Mouse (Mus musculus) neural tube, embryonic 12.5 days (tissue): ENCODE measurements around the gene Hk1. TPM values are rescaled to one million over a fixed set of nuclear protein-coding genes. Genes with fewer than 3 reads are reported as not detected.

Source experiments
- ATAC-seq: fragments of 200-750 bp; cut with Nextera tagmentation; 2 replicates; pipeline ENCODE4 v1.8.0; 2017; ENCODE audit warnings: low read depth, mild to moderate bottlenecking, moderate TSS enrichment, moderate library complexity; ENCODE audit not compliant: low FRiP score
- H3K27ac ChIP-seq: fragments of 300-500 bp; sonication (generic); 2 replicates; pipeline ENCODE4 v1.5.1; 2016
- H3K27me3 ChIP-seq: fragments of 300-500 bp; sonication (generic); replicated peaks from 2 replicates; pipeline ENCODE4 v1.6.1; 2016; ENCODE audit warnings: mild to moderate bottlenecking
- H3K36me3 ChIP-seq: fragments of 300-500 bp; sonication (generic); 2 replicates; pipeline ENCODE4 v1.6.1; 2016; ENCODE audit warnings: mild to moderate bottlenecking
- H3K4me1 ChIP-seq: fragments of 300-500 bp; sonication (generic); 2 replicates; pipeline ENCODE4 v1.6.1; 2016
- H3K4me2 ChIP-seq: fragments of 300-500 bp; sonication (generic); replicated peaks from 2 replicates; pipeline ENCODE4 v1.6.1; 2016; ENCODE audit warnings: mild to moderate bottlenecking
- H3K4me3 ChIP-seq: fragments of 300-500 bp; sonication (generic); 2 replicates; pipeline ENCODE4 v1.5.1; 2016
- H3K9ac ChIP-seq: fragments of 300-500 bp; sonication (generic); 2 replicates; pipeline ENCODE4 v1.6.1; 2016; ENCODE audit warnings: mild to moderate bottlenecking
- H3K9me3 ChIP-seq: fragments of 300-500 bp; sonication (generic); 2 replicates; pipeline ENCODE4 v1.6.1; 2016; ENCODE audit warnings: mild to moderate bottlenecking
- WGBS: fragments of 180-500 bp; shearing (Covaris S2); methylation state at CpG from one replicate; pipeline ENCODE4 v1.1.7; 2016; 5-methylcytosine and 5-hydroxymethylcytosine counted together
- polyA plus RNA-seq: library from polyadenylated mRNA; unstranded; fragments of >200 nt; fragmentation: Nextera tagmentation; extraction: Ambion mirVana; gene quantifications from 2 replicates; pipeline ENCODE4 v1.2.1, GENCODE M21; 2016

Hk1 gene
- polyA plus RNA-seq, 1 experiment from 2014 or later: 64.7 TPM

DNA sequence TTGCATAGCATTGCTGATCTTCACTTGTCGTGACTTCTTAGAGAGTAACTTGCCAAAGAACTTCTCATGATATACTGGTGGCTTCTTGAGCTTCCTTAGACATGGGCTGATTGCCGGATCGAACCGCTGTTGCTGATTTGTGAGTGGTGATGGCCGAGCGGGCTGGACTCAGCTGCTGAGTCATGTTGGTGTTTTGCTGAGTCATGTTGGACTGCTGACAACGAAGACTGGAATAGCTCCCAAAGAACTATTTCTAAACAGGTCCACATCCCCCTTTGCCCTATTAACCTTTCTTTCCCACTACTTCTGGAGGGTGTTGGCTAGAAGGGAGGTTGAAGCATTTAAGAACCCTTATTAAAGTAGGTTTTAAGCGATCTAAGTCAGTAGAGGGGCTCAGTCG is 135.6 kb downstream of the Hk1 start:
- Histone ChIP-seq H3K27ac (no peak overlapping the region), H3K4me3 (no peak overlapping the region), H3K4me2 (no peak overlapping the region), H3K27me3 (peaks cover 3% of the 10 kb centered on the region; the same call in 1 of the 2 replicates), H3K9me3 (no peaks in the 10 kb centered on the region), H3K36me3 (no peaks in the 10 kb centered on the region), H3K4me1 (no peaks in the 10 kb centered on the region), H3K9ac (no peak overlapping the region)
- 95% methylated on average over 9 of the region's 9 CpGs for WGBS
- no peak for ATAC-seq

DNA sequence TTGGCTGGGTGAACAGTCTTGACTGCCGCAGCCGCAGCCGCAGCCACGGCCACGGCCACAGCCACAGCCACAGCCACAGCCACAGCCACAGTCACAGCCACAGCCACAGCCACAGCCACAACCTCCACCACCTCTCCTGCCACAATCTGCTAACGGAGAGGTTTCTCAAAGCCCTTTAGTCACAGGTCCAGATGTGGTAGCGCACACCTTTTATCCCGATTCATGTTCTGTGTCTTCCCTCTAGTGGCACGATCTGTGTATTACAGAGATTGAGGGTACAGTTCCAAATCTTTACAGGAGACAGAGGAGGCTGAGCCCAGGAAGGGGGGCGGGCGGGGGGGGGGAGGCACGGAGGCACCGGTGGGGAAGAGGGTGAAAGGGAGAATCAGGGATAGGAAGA is 136.8 kb downstream of the Hk1 start:
- no peak overlapping the region for H3K9ac ChIP-seq
- no peaks in the 10 kb centered on the region for H3K4me1 ChIP-seq
- H3K27ac ChIP-seq: no peak overlapping the region
- 59% methylated on average over 13 of the region's 13 CpGs for WGBS
- H3K4me2 ChIP-seq: no peak overlapping the region
- H3K36me3 ChIP-seq: no peaks in the 10 kb centered on the region
- H3K4me3 ChIP-seq: no peak overlapping the region
- no peak for ATAC-seq
- no peaks in the 10 kb centered on the region for H3K9me3 ChIP-seq
- peaks cover 3% of the 10 kb centered on the region; the same call in 1 of the 2 replicates for H3K27me3 ChIP-seq

DNA sequence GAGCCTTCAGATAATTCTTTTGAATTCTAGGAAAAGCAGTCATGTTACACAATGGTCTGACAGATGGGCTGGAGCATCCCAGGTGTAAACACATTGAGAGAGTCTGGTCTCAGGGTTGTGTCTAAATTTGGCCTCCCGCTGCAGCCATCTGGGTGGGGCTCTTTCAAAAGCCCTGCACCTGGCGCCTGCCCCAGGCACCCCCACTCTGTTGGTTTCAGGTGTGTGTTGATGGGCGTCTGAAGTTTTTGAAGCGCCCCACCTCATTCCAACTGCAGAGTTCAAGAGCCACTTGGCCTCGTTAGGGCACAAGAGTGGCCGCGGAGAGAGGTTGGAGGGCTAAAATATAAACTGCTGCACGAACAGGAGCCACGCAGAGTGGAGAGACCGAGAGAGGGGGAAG is 137.3 kb downstream of the Hk1 start:
- Histone ChIP-seq H3K4me1 (no peaks in the 10 kb centered on the region), H3K9me3 (no peaks in the 10 kb centered on the region), H3K9ac (no peak overlapping the region), H3K4me3 (no peak overlapping the region), H3K4me2 (no peak overlapping the region), H3K27me3 (peaks cover 3% of the 10 kb centered on the region; the same call in 1 of the 2 replicates), H3K36me3 (no peaks in the 10 kb centered on the region), H3K27ac (no peak overlapping the region)
- no peak for ATAC-seq
- WGBS: 80% methylated on average over 10 of the region's 10 CpGs

DNA sequence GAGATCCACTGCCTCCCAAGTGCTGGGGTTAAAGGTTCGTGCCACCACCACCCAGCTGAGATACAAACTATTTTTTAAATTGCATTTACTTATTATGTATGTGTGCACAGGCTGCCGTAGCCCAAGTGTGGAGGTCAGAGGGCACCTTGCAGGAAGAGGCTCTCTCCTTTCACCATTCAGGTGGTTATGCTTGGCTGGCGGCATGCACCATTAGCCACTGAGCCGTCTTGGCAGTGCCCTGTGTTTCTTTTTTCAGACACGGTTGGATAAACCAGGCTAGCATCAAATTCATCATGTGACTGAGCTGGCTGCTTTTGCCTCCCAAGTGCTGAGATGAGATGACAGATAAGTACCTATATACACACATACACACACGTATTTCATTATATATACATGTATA is 140.4 kb downstream of the Hk1 start:
- no peaks in the 10 kb centered on the region for H3K9me3 ChIP-seq
- ATAC-seq: no peak
- H3K36me3 ChIP-seq: no peaks in the 10 kb centered on the region
- H3K27ac ChIP-seq: no peak overlapping the region
- no peak overlapping the region for H3K4me3 ChIP-seq
- peaks cover 3% of the 10 kb centered on the region; the same call in 1 of the 2 replicates for H3K27me3 ChIP-seq
- WGBS: 64% methylated on average over 6 of the region's 6 CpGs
- H3K9ac ChIP-seq: no peak overlapping the region
- H3K4me2 ChIP-seq: no peak overlapping the region
- H3K4me1 ChIP-seq: no peaks in the 10 kb centered on the region

DNA sequence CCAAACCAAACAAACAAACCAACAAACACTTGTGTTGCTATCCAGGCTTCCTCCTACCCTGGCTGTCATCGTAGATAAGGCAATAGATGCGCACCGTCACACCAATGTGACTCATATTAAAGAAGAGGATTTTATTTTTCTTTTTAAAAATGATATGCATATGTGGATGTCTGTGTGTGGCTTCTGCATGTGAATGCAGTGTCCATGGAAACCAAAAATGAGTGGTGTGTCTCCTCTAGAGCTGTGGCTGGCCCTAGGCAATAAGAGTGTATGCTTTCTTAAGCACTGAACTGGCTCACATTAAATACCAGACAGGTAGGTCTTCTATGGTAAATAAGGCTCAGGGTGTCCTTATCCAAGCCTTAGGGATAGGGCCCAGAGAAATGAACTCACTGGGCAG is 141.0 kb downstream of the Hk1 start:
- Histone ChIP-seq H3K9ac (no peak overlapping the region), H3K4me1 (no peaks in the 10 kb centered on the region), H3K9me3 (no peaks in the 10 kb centered on the region), H3K27me3 (peaks cover 3% of the 10 kb centered on the region; the same call in 1 of the 2 replicates), H3K4me2 (no peak overlapping the region), H3K27ac (no peak overlapping the region), H3K4me3 (no peak overlapping the region), H3K36me3 (no peaks in the 10 kb centered on the region)
- no peak for ATAC-seq
- 96% methylated on average over 3 of the region's 3 CpGs for WGBS

DNA sequence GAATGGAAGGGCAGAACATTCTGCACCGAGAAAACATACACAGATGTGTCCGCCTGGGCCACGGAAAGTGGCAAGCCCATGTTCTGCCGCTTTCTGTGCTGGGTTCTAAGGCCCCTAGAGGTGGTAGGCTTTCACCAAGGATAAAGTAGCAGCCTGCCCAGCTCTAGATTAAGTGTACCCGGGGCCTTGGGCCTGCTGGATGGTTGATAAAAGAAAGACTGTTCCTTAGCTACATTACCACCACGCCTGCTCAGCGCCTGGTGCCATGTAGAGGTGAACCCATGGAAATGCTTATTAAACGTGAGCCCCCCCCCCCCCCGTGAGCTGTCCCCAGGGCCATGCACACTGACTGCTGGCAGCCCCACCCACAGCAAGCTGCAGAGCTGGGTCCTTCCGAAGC is 142.5 kb downstream of the Hk1 start:
- 87% methylated on average over 10 of the region's 10 CpGs for WGBS
- Histone ChIP-seq H3K9ac (no peak overlapping the region), H3K4me3 (no peak overlapping the region), H3K4me2 (no peak overlapping the region), H3K27me3 (peaks cover 2% of the 10 kb centered on the region; the same call in 1 of the 2 replicates), H3K27ac (no peak overlapping the region), H3K9me3 (no peaks in the 10 kb centered on the region), H3K36me3 (no peaks in the 10 kb centered on the region), H3K4me1 (no peaks in the 10 kb centered on the region)
- no peak for ATAC-seq

DNA sequence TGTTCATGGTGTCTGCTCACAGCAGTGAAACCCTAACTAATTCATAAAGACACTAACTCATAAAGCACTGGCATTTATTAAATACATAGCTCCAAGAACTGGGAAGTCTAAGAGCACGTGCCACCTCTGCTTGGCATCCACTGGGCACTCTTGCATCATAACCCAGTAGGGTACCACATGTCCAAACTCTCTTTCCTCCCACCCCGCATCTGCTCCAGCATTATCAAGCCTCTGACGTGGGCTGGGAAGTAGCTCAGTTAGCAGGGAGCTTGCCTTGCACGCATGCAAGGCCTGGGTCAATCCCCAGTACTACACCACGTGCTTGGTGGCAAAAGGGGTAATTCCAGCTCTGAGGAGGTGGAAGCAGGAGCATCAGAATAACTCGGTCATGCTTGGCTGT is 143.5 kb downstream of the Hk1 start:
- 86% methylated on average over 6 of the region's 6 CpGs for WGBS
- Histone ChIP-seq H3K4me2 (no peak overlapping the region), H3K27ac (no peak overlapping the region), H3K4me1 (no peaks in the 10 kb centered on the region), H3K9me3 (no peaks in the 10 kb centered on the region), H3K4me3 (no peak overlapping the region), H3K9ac (no peak overlapping the region), H3K36me3 (no peaks in the 10 kb centered on the region), H3K27me3 (no peaks in the 10 kb centered on the region)
- ATAC-seq: no peak

DNA sequence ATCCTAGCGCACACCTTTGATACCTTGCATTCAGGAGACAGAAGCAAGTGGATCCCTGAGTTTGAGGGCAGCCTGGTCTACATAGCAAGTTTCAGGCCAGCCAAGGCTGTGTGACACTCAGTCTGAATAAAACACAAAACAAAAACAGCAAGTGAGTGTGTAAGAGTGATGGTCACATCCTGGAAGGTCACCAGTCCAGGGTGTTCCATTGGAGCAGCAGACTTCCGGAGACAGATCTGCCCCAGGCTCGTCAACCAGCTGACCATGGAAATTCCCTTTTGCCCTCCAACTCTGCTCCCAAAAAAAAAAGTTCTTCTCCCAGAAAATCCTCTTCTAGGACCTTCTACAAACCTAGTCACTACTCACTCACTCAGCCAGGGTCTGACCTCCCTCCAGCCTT is 147.9 kb downstream of the Hk1 start:
- H3K4me3 ChIP-seq: no peak overlapping the region
- H3K27me3 ChIP-seq: no peaks in the 10 kb centered on the region
- no peaks in the 10 kb centered on the region for H3K36me3 ChIP-seq
- no peaks in the 10 kb centered on the region for H3K4me1 ChIP-seq
- no peak overlapping the region for H3K27ac ChIP-seq
- H3K9ac ChIP-seq: no peak overlapping the region
- no peaks in the 10 kb centered on the region for H3K9me3 ChIP-seq
- no peak for ATAC-seq
- no peak overlapping the region; the same call in 1 of the 2 replicates for H3K4me2 ChIP-seq
- WGBS: 87% methylated on average over 3 of the region's 3 CpGs

DNA sequence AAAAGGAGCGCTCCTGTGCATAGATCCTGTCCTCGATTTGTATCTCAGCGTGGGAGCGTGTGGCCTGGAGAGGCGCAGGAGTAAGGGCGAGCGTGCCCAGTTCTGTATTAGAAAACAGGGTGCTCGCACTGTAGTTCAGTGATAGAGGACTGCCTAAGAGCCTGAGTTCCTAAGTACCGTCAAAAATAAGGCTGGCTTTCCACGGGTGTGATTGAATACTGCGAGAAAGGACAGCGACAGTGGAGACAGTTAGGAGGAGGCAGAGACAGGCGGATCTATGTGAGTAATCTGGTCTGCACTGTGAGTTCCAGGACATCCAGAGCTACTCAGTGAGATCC is 148.3 kb downstream of the Hk1 start:
- Histone ChIP-seq H3K27me3 (no peaks in the 10 kb centered on the region), H3K9ac (no peak overlapping the region), H3K36me3 (no peaks in the 10 kb centered on the region), H3K9me3 (no peaks in the 10 kb centered on the region), H3K4me2 (peak overlapping the region; percentile 84), H3K27ac (no peak overlapping the region), H3K4me3 (peak overlapping the region; percentile 50), H3K4me1 (no peaks in the 10 kb centered on the region)
- ATAC-seq: peak; percentile 67
- WGBS: 2% methylated on average over 13 of the region's 13 CpGs

DNA sequence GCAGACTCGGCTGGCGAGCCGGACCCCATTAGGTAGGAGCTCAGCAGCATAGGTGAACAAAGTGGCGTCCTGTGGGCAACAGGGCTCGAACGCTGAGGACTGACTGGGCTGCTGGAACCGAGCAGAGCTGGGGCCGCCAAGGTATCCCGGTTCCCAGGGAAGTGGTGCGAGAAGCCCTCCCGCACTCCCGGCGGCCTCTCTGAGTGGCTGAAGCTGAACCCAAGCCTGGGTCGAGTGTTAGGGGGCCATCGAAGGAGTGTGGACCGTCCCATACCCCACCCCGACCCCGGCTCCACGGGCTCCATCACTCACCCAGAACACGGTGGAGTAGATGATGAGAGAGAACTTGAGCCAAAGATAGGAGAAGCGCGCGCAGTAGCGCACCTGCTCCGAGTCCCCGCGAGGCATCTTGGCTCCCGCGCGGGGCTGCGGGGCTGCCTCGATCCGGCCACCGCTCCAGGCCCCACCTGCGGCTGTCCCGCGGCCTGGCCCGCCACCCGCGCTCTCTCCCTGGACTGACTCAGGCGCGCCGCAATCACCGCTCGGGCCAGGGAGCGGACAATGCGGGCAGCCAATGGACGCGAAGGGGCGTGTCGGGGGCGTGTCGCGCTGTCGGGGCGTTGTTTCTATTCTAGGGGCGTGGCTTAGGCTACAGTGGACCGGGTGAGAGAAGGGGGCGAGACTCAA is 148.9 kb downstream of the Hk1 start, which contains the start of gene Tspan15:
TSS of gene Tspan15 (minus strand) at position 544 of the 687 bp plus-strand sequence.
- no peaks in the 10 kb centered on the region for H3K36me3 ChIP-seq
- no peaks in the 10 kb centered on the region for H3K27me3 ChIP-seq
- peak; percentile 97 for ATAC-seq
- peak within 1 kb of the TSS; percentile 48 for H3K9ac ChIP-seq
- H3K4me2 ChIP-seq: peak within 1 kb of the TSS; percentile 84
- no peak within 1 kb of the TSS for H3K27ac ChIP-seq
- H3K4me1 ChIP-seq: no peaks in the 10 kb centered on the region
- peak within 1 kb of the TSS; percentile 50 for H3K4me3 ChIP-seq
- under 1% methylated on average over 59 of the region's 59 CpGs for WGBS
- H3K9me3 ChIP-seq: no peaks in the 10 kb centered on the region

DNA sequence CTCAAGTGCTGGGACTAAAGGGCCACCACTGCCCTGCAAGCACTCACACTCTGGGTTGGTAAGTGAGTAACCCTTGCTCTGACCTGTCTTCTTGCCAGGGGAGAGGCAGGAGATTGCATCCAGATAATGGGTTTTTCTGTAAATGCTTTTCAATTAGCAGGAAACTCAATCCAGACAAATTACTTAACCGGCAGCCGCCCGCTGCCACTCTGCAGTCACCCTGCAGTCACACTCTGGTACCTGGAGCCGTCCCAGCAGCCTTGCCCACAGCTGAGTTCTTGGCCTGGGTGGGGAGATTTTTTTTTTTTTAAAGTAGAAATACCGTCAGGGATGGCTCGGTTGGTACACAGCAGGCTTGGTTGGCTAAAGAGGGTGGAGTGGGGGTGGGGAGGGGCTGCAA is 151.6 kb downstream of the Hk1 start:
- Histone ChIP-seq H3K4me1 (no peaks in the 10 kb centered on the region), H3K9me3 (no peaks in the 10 kb centered on the region), H3K9ac (no peak overlapping the region), H3K27me3 (no peaks in the 10 kb centered on the region), H3K36me3 (no peaks in the 10 kb centered on the region), H3K27ac (no peak overlapping the region), H3K4me3 (no peak overlapping the region), H3K4me2 (no peak overlapping the region)
- 73% methylated on average over 6 of the region's 6 CpGs for WGBS
- no peak for ATAC-seq

DNA sequence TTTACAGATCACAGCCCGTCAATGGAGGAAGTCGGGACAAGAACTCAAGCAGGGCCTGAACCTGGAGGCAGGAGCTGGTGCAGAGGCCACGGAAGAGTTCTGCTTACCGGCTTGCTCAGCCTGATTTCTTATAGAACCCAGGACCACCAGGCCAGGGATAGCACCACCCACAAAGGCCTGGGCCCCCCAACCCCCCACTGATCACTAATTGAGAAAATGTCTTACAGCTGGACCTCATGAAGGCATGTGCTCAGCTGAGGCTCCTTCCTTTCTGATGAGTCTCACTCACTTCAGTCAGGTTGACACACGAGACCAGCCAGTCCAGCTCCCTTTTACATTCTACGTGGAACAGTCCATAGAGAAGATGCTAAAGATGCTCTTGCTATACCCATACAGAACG is 153.9 kb downstream of the Hk1 start:
- H3K27me3 ChIP-seq: no peaks in the 10 kb centered on the region
- H3K9ac ChIP-seq: no peak overlapping the region
- H3K4me1 ChIP-seq: no peaks in the 10 kb centered on the region
- H3K9me3 ChIP-seq: no peaks in the 10 kb centered on the region
- H3K4me3 ChIP-seq: no peak overlapping the region
- no peak overlapping the region for H3K4me2 ChIP-seq
- H3K27ac ChIP-seq: no peak overlapping the region
- 82% methylated on average over 7 of the region's 7 CpGs for WGBS
- no peaks in the 10 kb centered on the region for H3K36me3 ChIP-seq
- ATAC-seq: no peak

DNA sequence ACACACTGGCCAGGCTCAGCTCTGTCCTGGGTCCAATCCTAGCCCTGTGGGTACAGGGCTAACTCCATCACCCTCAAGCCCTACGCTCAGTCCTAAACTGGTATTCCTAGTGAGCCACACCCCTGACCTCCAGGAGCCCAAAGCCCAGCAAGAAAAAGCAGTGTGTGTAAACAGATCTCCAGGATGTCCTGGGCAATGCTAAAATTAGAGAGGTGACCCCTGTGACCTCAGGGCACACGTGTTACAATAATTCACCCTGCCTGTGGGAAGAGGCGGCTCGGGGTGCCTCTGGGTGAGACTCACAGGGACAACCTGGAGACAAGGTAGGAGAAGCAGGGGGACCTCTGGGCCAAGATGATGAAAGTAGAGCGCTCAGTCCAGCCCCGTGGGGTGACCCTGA is 155.5 kb downstream of the Hk1 start:
- whole genome bisulfite sequencing: 72% methylated on average over 6 of the region's 6 CpGs
- ATAC-seq: no peak
- H3K4me1 ChIP-seq: no peaks in the 10 kb centered on the region

More for the DNA sequence above, 155.5 kb downstream of the Hk1 start:
- H3K4me3 ChIP-seq: no peak overlapping the region
- no peak overlapping the region for H3K27ac ChIP-seq
- no peaks in the 10 kb centered on the region for H3K9me3 ChIP-seq
- no peak overlapping the region for H3K4me2 ChIP-seq
- no peak overlapping the region for H3K9ac ChIP-seq
- no peaks in the 10 kb centered on the region for H3K36me3 ChIP-seq
- H3K27me3 ChIP-seq: no peaks in the 10 kb centered on the region
